Mouse (Mus musculus): ENCODE measurements around the gene Rgs9.

The Rgs9 gene

GRCm38 (mm10) chr11:109244635-109245360, 53.1 kb downstream of the Rgs9 start:
- DNase-seq (ENCODE audit: low read depth, low spot score): peak; percentile 61

- no peak for DNase-seq (ENCODE audit: low read depth, low spot score)
Measured at GRCm38 (mm10) chr11:109240126-109240525, 57.8 kb downstream of the Rgs9 start.

GRCm38 (mm10) chr11:109238671-109239070, 59.3 kb downstream of the Rgs9 start:
- DNase-seq (ENCODE audit: low read depth, low spot score): no peak

- no peak for DNase-seq (ENCODE audit: low read depth, low spot score)
Measured at GRCm38 (mm10) chr11:109237796-109238195, 60.1 kb downstream of the Rgs9 start.

GRCm38 (mm10) chr11:109233627-109234026, 64.3 kb downstream of the Rgs9 start:
- no peak for DNase-seq (ENCODE audit: low read depth, low spot score)

GRCm38 (mm10) chr11:109232811-109233210, 65.1 kb downstream of the Rgs9 start:
- DNase-seq (ENCODE audit: low read depth, low spot score): no peak

- no peak for DNase-seq (ENCODE audit: low read depth, low spot score)
Measured at GRCm38 (mm10) chr11:109227139-109227538, 70.8 kb downstream of the Rgs9 start.

- no peak for DNase-seq (ENCODE audit: low read depth, low spot score)
Measured at GRCm38 (mm10) chr11:109221209-109222007, 76.5 kb downstream of the Rgs9 start.

- DNase-seq (ENCODE audit: low read depth, low spot score): no peak
Measured at GRCm38 (mm10) chr11:109218722-109219430, 79.1 kb downstream of the Rgs9 start.

GRCm38 (mm10) chr11:109217827-109218536, 79.9 kb downstream of the Rgs9 start:
- DNase-seq (ENCODE audit: low read depth, low spot score): no peak

- no peak for DNase-seq (ENCODE audit: low read depth, low spot score)
Measured at GRCm38 (mm10) chr11:109210772-109211171, 87.2 kb downstream of the Rgs9 start.

GRCm38 (mm10) chr11:109210341-109210740, 87.6 kb downstream of the Rgs9 start:
- no peak for DNase-seq (ENCODE audit: low read depth, low spot score)

- DNase-seq (ENCODE audit: low read depth, low spot score): no peak
Measured at GRCm38 (mm10) chr11:109206732-109207131, 91.2 kb downstream of the Rgs9 start.

GRCm38 (mm10) chr11:109206028-109206427, 91.9 kb downstream of the Rgs9 start:
- no peak for DNase-seq (ENCODE audit: low read depth, low spot score)

GRCm38 (mm10) chr11:109199612-109200293, 98.2 kb downstream of the Rgs9 start:
- no peak for DNase-seq (ENCODE audit: low read depth, low spot score)

GRCm38 (mm10) chr11:109192673-109193557, 105.0 kb downstream of the Rgs9 start:
- DNase-seq (ENCODE audit: low read depth, low spot score): no peak

- DNase-seq (ENCODE audit: low read depth, low spot score): no peak
Measured at GRCm38 (mm10) chr11:109188235-109188634, 109.7 kb downstream of the Rgs9 start.

GRCm38 (mm10) chr11:109187631-109188184, 110.2 kb downstream of the Rgs9 start:
- no peak for DNase-seq (ENCODE audit: low read depth, low spot score)

GRCm38 (mm10) chr11:109181118-109181517, 116.8 kb downstream of the Rgs9 start:
- DNase-seq (ENCODE audit: low read depth, low spot score): no peak

- DNase-seq (ENCODE audit: low read depth, low spot score): no peak
Measured at GRCm38 (mm10) chr11:109180290-109180689, 117.6 kb downstream of the Rgs9 start.
